Mouse (Mus musculus) C2C12 (cell line): ENCODE measurements around the gene Sost.

Experiments used
- CEBPB ChIP-seq: IDR thresholded peaks from one replicate; pipeline ENCODE4 v1.6.1; 2011; ENCODE audit warnings: low read depth, mild to moderate bottlenecking, control low read depth, moderate library complexity
- CTCF ChIP-seq: IDR thresholded peaks from one replicate; pipeline ENCODE4 v1.5.1; 2011; ENCODE audit not compliant: control insufficient read depth, insufficient read depth, insufficient read length
- FOSL1 ChIP-seq: IDR thresholded peaks from one replicate; pipeline ENCODE4 v1.8.0; 2011; ENCODE audit warnings: mild to moderate bottlenecking, low read length; ENCODE audit not compliant: poor library complexity, insufficient read depth, severe bottlenecking
- MAX ChIP-seq: IDR thresholded peaks from one replicate; pipeline ENCODE4 v1.6.1; 2011; ENCODE audit warnings: mild to moderate bottlenecking, control low read depth
- MYOD1 ChIP-seq: IDR thresholded peaks from one replicate; pipeline ENCODE4 v1.6.1; 2011; ENCODE audit warnings: low read depth; ENCODE audit not compliant: control insufficient read depth, insufficient read length
- MYOG ChIP-seq: IDR thresholded peaks from one replicate; pipeline ENCODE4 v1.6.1; 2011; ENCODE audit not compliant: control insufficient read depth, insufficient read length; ENCODE audit errors: extremely low read depth
- USF1 ChIP-seq: IDR thresholded peaks from one replicate; pipeline ENCODE4 v1.6.1; 2011; ENCODE audit warnings: low read depth, mild to moderate bottlenecking, control low read depth, moderate library complexity

DNA sequence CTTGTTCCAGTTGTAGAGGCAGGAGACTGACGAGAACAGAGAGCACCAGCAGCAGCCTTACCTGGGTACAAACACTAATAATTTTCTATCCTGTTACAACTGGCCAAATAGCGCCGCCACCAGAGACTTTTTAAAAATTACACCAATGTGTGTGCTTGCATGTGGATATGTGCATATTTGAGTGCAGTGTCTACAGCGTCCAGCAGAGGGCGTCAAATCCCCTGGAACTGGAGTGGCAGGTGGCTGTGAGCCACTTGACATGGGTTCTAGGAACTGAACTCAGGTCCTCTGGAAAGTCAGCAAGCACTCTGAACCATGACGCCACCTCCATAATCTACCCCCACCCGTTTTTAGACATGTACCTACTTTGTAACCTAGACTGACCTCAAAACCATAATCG, 37.4 kb upstream of the Sost start:
- no peak for TF ChIP-seq CTCF
- no peak for TF ChIP-seq USF1
- no peak for TF ChIP-seq CEBPB
- TF ChIP-seq MAX, result no peak
- TF ChIP-seq FOSL1, result no peak
- no peak for TF ChIP-seq MYOG
- TF ChIP-seq MYOD1, result no peak
